Mouse (Mus musculus) limb, embryonic 14.5 days (tissue): Measurements from ENCODE around the gene Ube2cbp. TPM values are rescaled to one million over a fixed set of nuclear protein-coding genes. Genes with fewer than 3 reads are reported as not detected.

ENCODE experiments used
- ATAC-seq: fragments of 200-750 bp; cut with Nextera tagmentation; 2 replicates; pipeline ENCODE4 v1.8.0; 2017; ENCODE audit warnings: low read depth, moderate number of reproducible peaks, moderate TSS enrichment; ENCODE audit not compliant: low FRiP score
- DNase-seq: peaks from one replicate; pipeline ENCODE4 v3.0.0-alpha.2; 2015; ENCODE audit warnings: low spot score
- H3K27ac ChIP-seq: fragments of 300-500 bp; sonication (generic); replicated peaks from 2 replicates; pipeline ENCODE4 v1.5.1; 2014; ENCODE audit warnings: low read depth, mild to moderate bottlenecking, low read length, moderate library complexity, mixed read lengths
- H3K27me3 ChIP-seq: fragments of 300-500 bp; sonication (generic); 2 replicates; pipeline ENCODE4 v1.6.1; 2014; ENCODE audit warnings: low read length, mixed read lengths; ENCODE audit not compliant: control insufficient read depth, insufficient read depth
- H3K36me3 ChIP-seq: fragments of 300-500 bp; sonication (generic); 2 replicates; pipeline ENCODE4 v1.6.1; 2014; ENCODE audit warnings: mild to moderate bottlenecking, low read length, moderate library complexity, mixed read lengths; ENCODE audit not compliant: control insufficient read depth, insufficient read depth
- H3K4me1 ChIP-seq: fragments of 300-500 bp; sonication (generic); 2 replicates; pipeline ENCODE4 v1.6.1; 2014; ENCODE audit warnings: antibody characterized with exemption, low read length, mixed read lengths; ENCODE audit not compliant: control insufficient read depth, insufficient read depth
- H3K4me2 ChIP-seq: fragments of 300-500 bp; sonication (generic); replicated peaks from 2 replicates; pipeline ENCODE4 v1.6.1; 2014; ENCODE audit warnings: low read depth, mild to moderate bottlenecking, low read length, moderate library complexity; ENCODE audit not compliant: severe bottlenecking
- H3K4me3 ChIP-seq: fragments of 300-500 bp; sonication (generic); replicated peaks from 2 replicates; pipeline ENCODE4 v1.5.1; 2014; ENCODE audit warnings: low read length
- H3K9ac ChIP-seq: fragments of 300-500 bp; sonication (generic); 2 replicates; pipeline ENCODE4 v1.6.1; 2014; ENCODE audit warnings: mild to moderate bottlenecking, low read depth, low read length, moderate library complexity; ENCODE audit not compliant: severe bottlenecking
- H3K9me3 ChIP-seq: fragments of 300-500 bp; sonication (generic); 2 replicates; pipeline ENCODE4 v1.6.1; 2016; ENCODE audit warnings: low read length; ENCODE audit not compliant: control insufficient read depth
- POLR2A ChIP-seq: fragments of 200-500 bp; IDR thresholded peaks from 2 replicates; pipeline ENCODE4 v1.8.0; 2012; ENCODE audit warnings: inconsistent platforms, mild to moderate bottlenecking, moderate library complexity, borderline replicate concordance; ENCODE audit not compliant: insufficient read depth, insufficient read length; ENCODE audit errors: extremely low read depth
- WGBS: fragments of 180-500 bp; shearing (Covaris S2); extraction: QIAGEN DNeasy Blood & Tissue Kit; methylation state at CpG from one replicate; pipeline ENCODE4 v1.1.7; 2014; 5-methylcytosine and 5-hydroxymethylcytosine counted together
- polyA plus RNA-seq, 2 experiments: library from polyadenylated mRNA; depleted of rRNA in 1 of 2; stranded (reverse) in 1 of 2; unstranded in 1 of 2; fragments of >200 nt; fragmentation: Nextera tagmentation in 1 of 2; extraction: Ambion mirVana in 1 of 2; gene quantifications; 2 replicates each; pipeline versions ENCODE4 v1.2.1 to v1.2.3; 2012 to 2014

The Ube2cbp gene
- polyA plus RNA-seq, 2 experiments = 3.4 to 5.2 TPM

DNA sequence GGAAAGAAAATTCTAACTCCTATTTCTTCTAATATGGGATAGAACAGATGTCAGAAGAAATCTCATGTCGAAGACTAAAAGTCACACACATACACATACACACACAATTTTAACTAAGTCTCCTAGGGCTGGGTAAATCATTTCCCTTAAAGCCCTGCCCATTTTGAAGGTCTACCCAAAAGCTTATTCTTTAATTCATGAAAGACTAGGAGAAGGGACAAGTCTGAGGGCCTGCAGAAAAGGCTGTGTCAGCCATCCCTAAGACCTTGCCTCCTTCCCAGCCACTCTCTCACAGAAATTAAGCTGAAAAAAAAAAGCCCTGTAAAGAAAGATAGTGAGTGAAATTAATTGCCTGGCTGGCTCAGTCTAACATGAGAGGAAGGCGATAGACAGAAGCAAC is 128.0 kb downstream of the Ube2cbp start:
- no peak for ATAC-seq
- WGBS = 83% methylated on average over 2 of the region's 2 CpGs
- no peak overlapping the region for H3K27ac ChIP-seq

GRCm38 (mm10) chr9:86336361-86336760 is 128.4 kb downstream of the Ube2cbp start:
- H3K4me1 ChIP-seq = peaks cover 9% of the 10 kb centered on the region
- WGBS = 49% methylated on average over 3 of the region's 3 CpGs
- no peak overlapping the region for H3K4me3 ChIP-seq
- H3K9ac ChIP-seq = no peak overlapping the region
- ATAC-seq = no peak
- no peak overlapping the region for H3K27ac ChIP-seq
- no peak for TF ChIP-seq POLR2A
- no peaks in the 10 kb centered on the region for H3K9me3 ChIP-seq
- no peak overlapping the region for H3K4me2 ChIP-seq
- DNase-seq = no peak
- no peaks in the 10 kb centered on the region for H3K36me3 ChIP-seq
- H3K27me3 ChIP-seq = no peaks in the 10 kb centered on the region

More for the DNA sequence above, 128.0 kb downstream of the Ube2cbp start:
- no peak for DNase-seq
- no peak for TF ChIP-seq POLR2A
- H3K27me3 ChIP-seq = no peaks in the 10 kb centered on the region
- no peak overlapping the region for H3K9ac ChIP-seq
- H3K4me1 ChIP-seq = peaks cover 9% of the 10 kb centered on the region
- no peaks in the 10 kb centered on the region for H3K9me3 ChIP-seq
- no peak overlapping the region for H3K4me3 ChIP-seq
- H3K4me2 ChIP-seq = no peak overlapping the region
- no peaks in the 10 kb centered on the region for H3K36me3 ChIP-seq

GRCm38 (mm10) chr9:86335588-86335987 is 129.2 kb downstream of the Ube2cbp start:
- Histone ChIP-seq H3K27me3 (no peaks in the 10 kb centered on the region), H3K4me3 (no peak overlapping the region), H3K36me3 (no peaks in the 10 kb centered on the region), H3K27ac (no peak overlapping the region), H3K9me3 (no peaks in the 10 kb centered on the region), H3K4me1 (peaks cover 9% of the 10 kb centered on the region), H3K9ac (no peak overlapping the region), H3K4me2 (no peak overlapping the region)
- ATAC-seq (peak; percentile 44; the same call in 1 of the 2 replicates), DNase-seq (peak; percentile 69)
- no peak for TF ChIP-seq POLR2A
- WGBS = 21% methylated on average over 4 of the region's 4 CpGs

DNA sequence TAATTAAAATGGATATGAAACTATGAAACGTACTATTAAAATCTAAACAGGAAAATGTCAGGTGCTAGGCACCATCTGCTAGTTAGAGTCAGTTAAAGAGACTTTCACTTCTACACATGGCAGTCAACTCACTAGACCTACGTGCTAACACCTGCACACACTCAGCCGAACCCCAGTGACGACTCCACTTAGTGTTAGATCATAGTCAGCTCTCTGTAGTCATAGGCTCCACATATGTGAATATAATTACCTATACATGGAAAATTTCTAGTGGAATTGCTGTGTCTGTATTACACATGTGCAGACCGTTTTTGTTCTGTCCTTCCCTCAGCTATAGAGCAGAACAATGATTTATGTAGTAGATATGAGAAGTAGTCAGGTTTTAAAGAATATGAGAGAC is 130.4 kb downstream of the Ube2cbp start:
- no peaks in the 10 kb centered on the region for H3K9me3 ChIP-seq
- H3K27ac ChIP-seq = 0 out of 2 replicates have a peak overlapping the region, but pooled peaks have one; percentile 26
- no peak overlapping the region for H3K4me3 ChIP-seq
- no peak for DNase-seq
- H3K27me3 ChIP-seq = no peaks in the 10 kb centered on the region
- peaks cover 9% of the 10 kb centered on the region for H3K4me1 ChIP-seq
- TF ChIP-seq POLR2A = no peak
- no peak overlapping the region for H3K4me2 ChIP-seq
- no peak for ATAC-seq
- H3K9ac ChIP-seq = no peak overlapping the region
- WGBS = 50% methylated on average over 5 of the region's 5 CpGs
- H3K36me3 ChIP-seq = no peaks in the 10 kb centered on the region

DNA sequence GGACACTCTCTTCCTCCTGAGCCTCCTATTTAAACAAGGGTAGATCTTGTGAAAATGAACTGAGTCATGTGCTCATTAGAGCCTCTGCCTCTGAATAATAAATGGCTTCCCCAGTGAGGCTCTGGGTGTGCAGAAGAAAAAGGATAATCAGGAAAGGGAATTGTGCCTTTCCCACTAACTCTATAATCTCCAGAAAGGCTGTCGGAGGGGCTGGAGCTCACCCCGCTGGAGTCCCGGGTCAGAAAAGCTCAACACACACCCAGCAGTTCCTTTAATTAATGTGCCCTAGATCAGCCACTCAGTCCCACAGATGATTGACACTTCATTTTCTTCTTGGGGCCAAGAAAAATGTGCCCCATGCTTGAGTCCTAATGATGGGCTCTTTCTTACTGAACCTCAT is 134.2 kb downstream of the Ube2cbp start:
- no peaks in the 10 kb centered on the region for H3K27me3 ChIP-seq
- DNase-seq = no peak
- no peak overlapping the region for H3K9ac ChIP-seq
- no peak overlapping the region for H3K27ac ChIP-seq
- TF ChIP-seq POLR2A = no peak
- H3K9me3 ChIP-seq = no peaks in the 10 kb centered on the region
- ATAC-seq = no peak
- H3K4me1 ChIP-seq = peaks cover 8% of the 10 kb centered on the region
- 79% methylated on average over 3 of the region's 3 CpGs for WGBS
- H3K4me2 ChIP-seq = no peak overlapping the region
- no peaks in the 10 kb centered on the region for H3K36me3 ChIP-seq
- no peak overlapping the region for H3K4me3 ChIP-seq

- no peak overlapping the region for H3K9ac ChIP-seq
- peaks cover 12% of the 10 kb centered on the region; the same call in 1 of the 2 replicates for H3K4me1 ChIP-seq
- no peaks in the 10 kb centered on the region for H3K27me3 ChIP-seq
- no peak overlapping the region for H3K27ac ChIP-seq
- DNase-seq = no peak
- no peak overlapping the region for H3K4me3 ChIP-seq
- H3K4me2 ChIP-seq = no peak overlapping the region
- WGBS = 31% methylated on average over 4 of the region's 4 CpGs
- no peak for ATAC-seq
- no peaks in the 10 kb centered on the region for H3K9me3 ChIP-seq
- no peak for TF ChIP-seq POLR2A
- H3K36me3 ChIP-seq = no peaks in the 10 kb centered on the region
Measured at GRCm38 (mm10) chr9:86328270-86328669, 136.5 kb downstream of the Ube2cbp start.
